Mouse (Mus musculus) spleen, adult 2 months (tissue): ENCODE results near the gene Nrap. TPM values are rescaled to one million over a fixed set of nuclear protein-coding genes. Genes with fewer than 3 reads are reported as not detected.

Source experiments
- DNase-seq, 2 experiments: peaks; one replicate each; pipeline versions ENCODE4 v3.0.0 to v3.0.0-alpha.2; 2012 to 2021; ENCODE audit warnings: low spot score in 2 of 2, low read depth in 1 of 2
- H3K27ac ChIP-seq: fragments of 200-500 bp; 2 replicates; pipeline ENCODE4 v1.5.1; 2012; ENCODE audit warnings: low read length, inconsistent platforms; ENCODE audit not compliant: insufficient read depth
- H3K27me3 ChIP-seq: fragments of 200-500 bp; 2 replicates; pipeline ENCODE4 v1.6.1; 2012; ENCODE audit warnings: mild to moderate bottlenecking, moderate library complexity, low read length, inconsistent platforms; ENCODE audit not compliant: control insufficient read depth, insufficient read depth
- H3K36me3 ChIP-seq: fragments of 200-500 bp; 2 replicates; pipeline ENCODE4 v1.6.1; 2012; ENCODE audit warnings: mild to moderate bottlenecking, low read length, inconsistent platforms; ENCODE audit not compliant: control insufficient read depth, insufficient read depth
- H3K4me1 ChIP-seq: fragments of 200-500 bp; 2 replicates; pipeline ENCODE4 v1.6.1; 2011; ENCODE audit warnings: inconsistent platforms; ENCODE audit not compliant: control insufficient read depth, insufficient read depth, insufficient read length
- H3K4me3 ChIP-seq: fragments of 200-500 bp; 2 replicates; pipeline ENCODE4 v1.5.1; 2011; ENCODE audit warnings: mild to moderate bottlenecking, inconsistent platforms; ENCODE audit not compliant: insufficient read depth, insufficient read length; ENCODE audit errors: extremely low read depth
- CTCF ChIP-seq: fragments of 200-500 bp; IDR thresholded peaks from 2 replicates; pipeline ENCODE4 v1.5.1; 2011; ENCODE audit warnings: mild to moderate bottlenecking, inconsistent platforms; ENCODE audit not compliant: insufficient read depth, insufficient read length, insufficient replicate concordance; ENCODE audit errors: extremely low read depth
- POLR2A ChIP-seq: fragments of 200-500 bp; IDR thresholded peaks from 2 replicates; pipeline ENCODE4 v1.6.1; 2011; ENCODE audit warnings: low read depth, low read length, inconsistent platforms
- WGBS: fragments of 180-500 bp; shearing (Covaris S2); methylation state at CpG from one replicate; pipeline ENCODE4 v1.1.7; 2018; 5-methylcytosine and 5-hydroxymethylcytosine counted together
- polyA plus RNA-seq: library from polyadenylated mRNA; depleted of rRNA; stranded (reverse); fragments of >200 nt; gene quantifications from 2 replicates; pipeline ENCODE4 v1.2.3, GENCODE M21; 2012

Nrap gene
- polyA plus RNA-seq, 1 experiment, result 0.01 TPM

- peak; percentile 5 to 54 for DNase-seq
- H3K4me3 ChIP-seq, result no peak overlapping the region
- no peaks in the 10 kb centered on the region for H3K36me3 ChIP-seq
- TF ChIP-seq POLR2A (no peak), CTCF (peak; percentile 54; the same call in 1 of the 2 replicates)
- H3K27ac ChIP-seq, result no peak overlapping the region
- WGBS, result 40% methylated on average over 17 of the region's 17 CpGs
- H3K27me3 ChIP-seq, result no peaks in the 10 kb centered on the region
- H3K4me1 ChIP-seq, result no peaks in the 10 kb centered on the region
These were observed 33.1 kb downstream of the Nrap start for GRCm38 (mm10) chr19:56356480-56357373.

GRCm38 (mm10) chr19:56355201-56355600 is 34.6 kb downstream of the Nrap start:
- H3K27me3 ChIP-seq, result no peaks in the 10 kb centered on the region
- no peak for TF ChIP-seq POLR2A
- TF ChIP-seq CTCF, result no peak
- H3K27ac ChIP-seq, result no peak overlapping the region
- H3K4me1 ChIP-seq, result no peaks in the 10 kb centered on the region
- 88% methylated on average over 12 of the region's 12 CpGs for WGBS
- no peaks in the 10 kb centered on the region for H3K36me3 ChIP-seq
- no peak for DNase-seq
- H3K4me3 ChIP-seq, result no peak overlapping the region

- TF ChIP-seq CTCF (no peak), POLR2A (no peak)
- no peak for DNase-seq
- Histone ChIP-seq H3K36me3 (no peaks in the 10 kb centered on the region), H3K27ac (no peak overlapping the region), H3K4me1 (no peaks in the 10 kb centered on the region), H3K4me3 (no peak overlapping the region), H3K27me3 (no peaks in the 10 kb centered on the region)
- WGBS, result 88% methylated on average over 10 of the region's 10 CpGs
These were observed 36.1 kb downstream of the Nrap start for GRCm38 (mm10) chr19:56353689-56354088.

GRCm38 (mm10) chr19:56349295-56349694 is 40.5 kb downstream of the Nrap start:
- no peaks in the 10 kb centered on the region for H3K4me1 ChIP-seq
- TF ChIP-seq POLR2A (no peak), CTCF (0 out of 2 replicates have a peak, but pooled peaks have one; percentile 14)
- H3K27me3 ChIP-seq, result no peaks in the 10 kb centered on the region
- 25% methylated on average over 6 of the region's 6 CpGs for WGBS
- no peak for DNase-seq
- no peaks in the 10 kb centered on the region for H3K36me3 ChIP-seq
- no peak overlapping the region for H3K27ac ChIP-seq
- H3K4me3 ChIP-seq, result no peak overlapping the region

- Histone ChIP-seq H3K4me3 (no peak overlapping the region), H3K27me3 (no peaks in the 10 kb centered on the region), H3K27ac (no peak overlapping the region), H3K4me1 (no peaks in the 10 kb centered on the region), H3K36me3 (no peaks in the 10 kb centered on the region)
- WGBS, result 66% methylated on average over 13 of the region's 13 CpGs
- TF ChIP-seq POLR2A, result no peak
- TF ChIP-seq CTCF, result no peak
- no peak for DNase-seq
These were observed 43.1 kb downstream of the Nrap start for GRCm38 (mm10) chr19:56346750-56347149.

GRCm38 (mm10) chr19:56346016-56346415 is 43.8 kb downstream of the Nrap start:
- Histone ChIP-seq H3K27me3 (no peaks in the 10 kb centered on the region), H3K36me3 (no peaks in the 10 kb centered on the region), H3K4me3 (no peak overlapping the region), H3K4me1 (no peaks in the 10 kb centered on the region), H3K27ac (no peak overlapping the region)
- TF ChIP-seq POLR2A (no peak), CTCF (no peak)
- 68% methylated on average over 3 of the region's 3 CpGs for WGBS
- no peak for DNase-seq
